ENCODE assay signal across 20 mouse cellular contexts in the genomic region with DNA sequence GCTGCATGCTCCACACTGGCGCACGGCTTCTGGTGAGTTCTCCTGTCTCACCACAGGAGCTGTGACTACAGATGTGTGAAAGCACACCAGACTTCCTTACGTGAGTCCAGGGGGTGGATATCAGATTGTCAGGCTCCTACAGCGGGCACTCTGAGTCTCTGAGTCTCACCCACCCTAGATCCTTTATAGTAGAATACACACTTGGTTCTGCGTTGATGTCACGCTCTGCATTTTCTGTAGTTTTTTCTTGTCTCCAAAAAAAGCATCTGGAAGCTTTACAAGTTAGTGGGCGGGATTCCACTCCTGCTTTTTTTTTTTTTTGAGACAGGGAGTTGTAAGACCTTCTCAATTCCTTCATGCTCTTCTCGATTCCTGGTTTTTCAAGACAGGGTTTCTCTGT.
DNase-seq lines count a peak whose midpoint lies in the region; ATAC-seq lines count a peak whose summit lies in the region.
"Had no signal": no experiment of that assay in that cellular context is flagged by ENCODE, and none has a peak within 500 bp of the region (broad histone marks: within the 10 kb centered on the region; RNA-seq: fewer than 3 reads in every experiment).

No protein-coding gene starts in this region.

- no peak for DNase-seq in frontal cortex, postnatal 10 days (ENCODE audit: low spot score in 2 of 2)
- peak; percentile 73 for DNase-seq in brain, adult 2 months (ENCODE audit: low read depth, low spot score)
- DNase-seq in telencephalon, adult 2 months (ENCODE audit: low read depth, low spot score), result peak; percentile 69
- no peak for DNase-seq in thymus, postnatal 25 days
- no peak for DNase-seq in neural tube, embryonic 10.5 days (ENCODE audit: extremely low spot score, low spot score)
- DNase-seq: adrenal gland, adult 2 months; adrenal gland, adult 8-10 months; adrenal gland, postnatal 10 days; adrenal gland, postnatal 14 days; adrenal gland, postnatal 25 days; adrenal gland, postnatal 36 days; B cell, adult 2 months; cerebellum, adult 11 months; cerebellum, adult 11-12 months; cerebellum, adult 18-20 months; cerebellum, adult 2 months had no signal

- ATAC-seq in frontal cortex, adult (ENCODE audit: low TSS enrichment), result peak; percentile 60
- ATAC-seq: activated CD4-positive, CD25-positive, alpha-beta regulatory T cell, adult 4 months; CD4-positive, CD25-positive, alpha-beta regulatory T cell, adult 4 months; Patski had no signal

Comparison
In these comparisons a context has a peak if more than half of its experiments do, and no peak if none do; other contexts are left out.
1. DNase-seq: peak in brain, adult 2 months (single experiment) and telencephalon, adult 2 months (single experiment); none in frontal cortex, postnatal 10 days (0 of 2), thymus, postnatal 25 days (single experiment) and neural tube, embryonic 10.5 days (single experiment).